Mouse (Mus musculus) heart, adult 11 months (tissue): ENCODE data around the gene Hoxa3.

Experiments
- DNase-seq: peaks from one replicate; pipeline ENCODE4 v3.0.0; 2022

Gene Hoxa3

DNA sequence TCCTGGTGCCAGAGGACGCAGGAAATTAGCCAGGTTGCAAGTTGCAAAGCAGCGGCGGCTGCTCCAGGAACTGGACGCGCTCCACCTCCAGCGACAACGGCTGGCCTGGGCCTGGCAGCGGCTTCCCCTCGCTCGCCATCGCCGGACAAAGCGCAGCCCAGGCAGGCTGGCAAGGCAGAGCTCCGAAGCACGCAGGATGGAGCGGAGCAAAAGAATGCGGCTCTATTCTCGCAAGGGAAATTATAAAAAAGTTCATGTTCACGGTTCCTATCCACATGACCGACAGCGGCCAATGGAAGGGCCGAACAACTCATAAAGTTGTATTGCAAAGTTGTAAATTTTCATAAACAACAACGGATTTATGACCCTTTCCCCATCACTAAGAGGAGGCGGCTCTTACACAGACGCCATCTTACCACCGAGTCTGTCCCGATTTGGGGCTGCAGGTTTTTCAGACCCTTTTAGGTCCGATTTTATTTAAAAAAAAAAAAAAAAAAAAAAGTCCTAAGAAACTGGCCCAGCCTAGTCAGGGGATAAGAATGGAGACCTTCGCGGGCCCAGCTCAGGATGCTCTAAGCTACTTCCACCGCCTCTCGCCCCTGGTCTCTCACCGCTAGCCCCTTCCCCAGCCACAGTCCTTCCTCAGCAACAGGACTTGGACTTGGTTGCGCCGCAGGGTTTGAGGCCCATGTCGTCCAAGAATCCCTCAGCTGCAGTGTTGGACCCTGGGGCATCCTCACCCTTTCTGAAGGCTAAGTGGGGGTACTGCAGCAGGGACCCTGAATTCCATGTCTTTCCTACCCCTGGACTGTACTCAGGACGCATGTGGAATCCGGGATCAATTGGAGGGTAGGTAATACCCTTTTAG lies at the start of gene Hoxa3, which contains the start of gene Gm28308:
Gene Hoxa3 (minus strand): TSS at position 218 of the 868 bp plus-strand sequence.
Gene Gm28308 (minus strand): TSS at position 221 of the 868 bp plus-strand sequence.
- DNase-seq, result peak; percentile 94

- no peak for DNase-seq
These were observed 49.6 kb upstream of the Hoxa3 start for GRCm38 (mm10) chr6:52262463-52263320.

- DNase-seq, result peak; percentile 88
These were observed 48.8 kb upstream of the Hoxa3 start for GRCm38 (mm10) chr6:52261751-52262462.

- peak; percentile 88 for DNase-seq
These were observed 47.8 kb upstream of the Hoxa3 start, which contains the start of gene Hoxa13 for GRCm38 (mm10) chr6:52260654-52261575. TSS of gene Hoxa13 (minus strand) at chr6:52260880.

GRCm38 (mm10) chr6:52259811-52260261 lies 46.7 kb upstream of the Hoxa3 start:
- peak; percentile 89 for DNase-seq

- DNase-seq, result peak; percentile 82
These were observed 46.1 kb upstream of the Hoxa3 start for GRCm38 (mm10) chr6:52259081-52259790.

- peak; percentile 94 for DNase-seq
These were observed 43.8 kb upstream of the Hoxa3 start for GRCm38 (mm10) chr6:52256956-52257355.

DNA sequence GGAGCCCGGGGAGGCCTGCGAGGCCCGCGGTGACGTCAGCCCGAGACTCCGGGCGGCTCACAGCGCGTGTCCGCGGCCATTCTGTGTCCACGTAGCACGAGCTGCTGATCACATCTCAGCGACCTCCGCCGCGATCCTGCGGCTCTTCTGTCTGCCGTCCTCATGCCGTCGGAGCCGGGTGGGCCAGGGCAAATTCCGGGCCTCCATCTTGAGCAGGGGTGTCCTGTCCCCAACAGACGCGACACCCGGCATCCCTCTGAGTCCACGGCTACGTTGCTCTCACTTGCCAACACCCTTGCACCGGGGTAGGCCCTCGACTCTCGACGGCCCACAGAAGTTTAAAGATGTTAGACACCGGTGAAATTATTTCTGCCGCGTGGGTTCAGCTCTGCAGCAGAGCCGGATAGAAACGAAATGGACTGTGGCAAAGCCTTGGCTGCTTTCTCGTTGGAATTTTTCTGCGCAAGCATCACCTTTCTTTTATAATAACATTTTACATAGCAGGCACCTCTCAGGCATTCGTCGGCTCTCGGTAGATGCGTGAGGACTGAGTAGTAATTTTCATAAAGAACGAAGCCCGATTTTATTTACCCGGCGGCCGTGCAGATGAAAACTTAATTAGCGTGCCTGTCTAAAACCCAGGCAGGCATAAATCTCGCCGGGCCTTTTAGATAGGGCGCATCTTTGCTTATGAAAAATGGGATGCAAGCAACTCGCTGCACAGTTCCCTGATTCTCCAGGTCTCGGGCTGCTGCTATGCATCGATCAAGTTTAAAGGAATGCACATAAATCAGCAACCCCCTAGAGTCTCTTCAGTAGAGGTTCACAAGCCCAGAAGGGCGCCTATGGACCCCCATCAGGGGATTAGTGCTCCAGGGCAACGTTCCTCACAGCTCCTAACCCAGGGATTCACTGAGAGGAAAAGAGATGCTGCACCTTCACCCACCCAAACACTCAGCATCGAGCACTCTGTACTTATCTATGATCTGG lies 40.7 kb upstream of the Hoxa3 start:
- DNase-seq, result peak; percentile 90

DNA sequence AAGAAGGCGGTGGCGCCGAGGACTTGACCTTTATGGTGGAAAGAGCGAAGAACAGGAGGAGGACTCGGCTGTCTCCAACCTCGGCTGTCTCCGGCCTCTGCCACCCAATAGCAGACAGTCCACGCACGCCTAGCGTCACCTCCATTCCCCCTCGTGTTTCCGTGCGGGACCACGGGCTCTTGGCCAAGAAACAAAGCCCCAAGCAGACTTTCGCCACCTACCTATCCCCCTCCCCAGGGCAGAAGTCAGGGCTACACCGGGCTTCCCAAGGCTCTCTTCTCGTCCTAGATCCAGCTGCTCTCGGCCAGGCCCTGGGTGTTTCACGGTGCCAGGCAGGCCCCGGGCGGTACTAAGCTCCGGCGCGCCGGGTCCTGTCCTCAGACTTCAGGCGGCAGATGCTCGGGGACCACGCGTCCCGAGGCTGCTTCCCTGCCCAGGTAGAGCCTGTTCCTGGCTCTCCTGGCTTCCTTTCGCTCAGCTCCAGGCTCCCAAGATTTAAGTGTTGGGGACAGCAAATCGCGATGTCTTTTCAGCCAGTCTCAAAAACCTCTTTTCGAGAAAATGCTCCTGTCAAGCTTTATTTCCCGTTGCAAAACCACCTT lies 39.7 kb upstream of the Hoxa3 start:
- DNase-seq, result peak; percentile 90

DNA sequence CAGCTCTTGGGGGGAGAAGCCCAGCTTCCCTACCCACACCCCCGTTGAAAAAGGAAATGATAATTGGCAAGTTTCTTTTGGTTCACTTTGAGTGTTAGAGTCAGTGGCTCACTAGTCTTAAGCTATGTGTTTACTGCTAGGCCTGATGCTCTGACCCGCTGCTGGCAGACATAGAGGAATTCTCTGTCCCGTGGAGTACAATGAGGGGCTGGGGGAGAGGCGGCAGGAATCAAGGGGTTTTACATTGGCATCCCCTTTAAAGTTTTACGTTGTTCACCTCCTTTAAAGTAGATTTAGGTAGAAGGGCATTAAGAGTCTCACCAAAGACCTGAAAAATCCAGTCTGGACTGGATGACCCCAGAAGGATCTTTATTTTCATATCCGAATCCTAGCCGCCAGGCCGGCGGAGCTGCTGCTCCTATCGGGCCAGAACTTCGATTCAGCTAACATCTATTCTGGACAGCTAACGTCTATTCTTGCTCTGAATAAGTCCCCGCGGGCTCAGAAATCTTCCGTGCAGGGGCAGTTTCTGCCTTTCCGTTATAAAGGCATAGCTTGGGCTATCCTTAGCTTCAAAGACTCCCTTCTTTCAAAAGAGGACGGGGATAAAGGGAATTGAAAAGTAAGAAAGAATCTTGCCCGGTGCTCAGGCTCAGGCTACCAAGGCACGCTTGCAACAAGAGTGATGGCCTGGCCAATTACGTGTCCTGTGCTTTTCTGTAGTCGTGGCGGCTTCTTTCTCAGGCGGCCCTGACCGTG lies 39.1 kb upstream of the Hoxa3 start:
- peak; percentile 59 for DNase-seq

DNA sequence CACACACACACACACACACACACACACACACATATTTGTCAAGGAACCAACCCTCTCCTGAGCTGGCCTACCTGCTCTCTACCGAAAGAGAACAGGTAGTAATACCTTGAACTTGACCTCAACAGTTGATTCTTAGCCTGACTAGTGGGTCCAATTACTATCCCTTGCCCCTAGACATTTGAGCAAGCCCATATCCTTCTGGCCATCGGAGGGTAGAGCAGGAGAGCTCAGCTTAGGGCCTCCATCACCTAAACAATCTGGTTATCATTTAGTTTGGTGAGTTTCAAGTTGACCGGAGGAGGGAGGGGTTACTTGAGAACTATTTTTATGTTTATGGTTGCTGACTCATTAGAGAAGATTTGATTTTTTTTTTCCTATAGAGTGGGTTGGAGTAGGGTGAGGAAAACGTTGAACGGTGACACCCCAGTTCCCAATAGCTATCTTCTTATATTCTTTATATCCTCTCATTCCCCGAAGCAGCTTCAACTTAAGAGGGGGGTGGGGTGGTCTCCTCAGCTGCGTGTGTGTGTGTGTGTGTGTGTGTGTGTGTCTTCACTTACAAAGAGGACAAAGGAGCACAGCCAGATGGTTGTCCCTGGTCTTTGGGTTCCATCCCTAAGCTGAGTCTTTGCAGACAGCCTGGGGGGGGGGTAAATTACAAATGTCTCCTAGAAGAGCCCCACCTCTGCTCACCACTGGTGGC lies 38.2 kb upstream of the Hoxa3 start:
- DNase-seq, result peak; percentile 57

DNA sequence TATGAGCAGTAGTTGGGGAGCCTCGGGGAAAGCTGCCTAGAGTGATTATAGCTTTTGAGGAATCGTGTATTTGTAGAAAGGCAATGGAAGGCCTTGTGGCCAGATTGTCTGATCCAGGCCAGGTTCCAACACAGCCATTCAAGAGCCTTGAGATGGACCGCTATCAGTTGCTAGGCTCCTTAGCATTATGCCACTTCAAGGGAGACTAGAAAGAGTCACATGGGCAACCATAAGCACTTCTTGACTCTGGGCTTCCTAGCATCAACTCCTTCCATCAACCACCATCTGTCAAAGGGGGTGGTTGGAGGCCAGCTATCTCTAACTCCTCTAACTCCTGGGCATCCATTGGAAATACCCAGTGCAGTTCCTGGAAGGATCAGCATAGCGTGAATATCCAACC lies 36.7 kb upstream of the Hoxa3 start:
- peak; percentile 80 for DNase-seq

- DNase-seq, result no peak
These were observed 36.2 kb upstream of the Hoxa3 start for GRCm38 (mm10) chr6:52249415-52249738.

DNA sequence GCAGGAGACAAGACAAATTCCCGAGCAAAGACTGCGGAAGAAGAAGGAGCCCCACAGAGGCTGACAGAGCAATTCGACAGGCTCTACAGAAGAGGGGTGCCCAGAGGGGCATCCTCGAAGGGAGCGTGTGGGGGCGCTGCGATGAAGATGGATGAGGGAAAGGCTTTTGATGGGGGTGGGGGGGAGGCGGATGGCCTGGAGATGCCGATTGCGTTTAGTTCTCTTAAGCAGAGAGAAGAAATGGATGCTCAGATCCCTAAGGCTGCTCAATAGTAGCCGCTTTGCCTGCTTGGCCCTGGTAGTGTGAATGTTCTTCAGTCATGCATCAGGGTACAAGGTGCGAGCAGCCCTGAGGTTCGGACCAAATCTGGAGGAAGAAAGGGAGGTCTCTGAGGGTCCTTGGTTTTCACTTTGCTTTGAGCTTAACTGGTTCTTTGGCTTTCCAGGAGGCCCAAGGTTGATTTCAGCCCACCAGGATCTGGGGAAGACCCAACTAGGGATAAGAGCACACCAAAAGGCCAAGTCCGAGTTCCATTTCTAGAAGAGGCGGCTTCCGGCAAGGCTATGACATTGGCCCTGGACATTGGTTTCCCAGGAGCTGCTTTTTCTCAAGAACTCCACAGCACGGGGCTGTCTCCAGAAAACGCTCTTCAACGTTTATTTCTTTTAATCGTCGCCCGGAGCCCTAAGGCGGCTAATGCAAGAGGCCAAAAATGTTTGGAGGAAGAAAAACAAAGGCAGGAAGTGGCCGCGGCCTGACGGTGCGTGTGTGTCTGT lies 35.7 kb upstream of the Hoxa3 start:
- DNase-seq, result peak; percentile 64

DNA sequence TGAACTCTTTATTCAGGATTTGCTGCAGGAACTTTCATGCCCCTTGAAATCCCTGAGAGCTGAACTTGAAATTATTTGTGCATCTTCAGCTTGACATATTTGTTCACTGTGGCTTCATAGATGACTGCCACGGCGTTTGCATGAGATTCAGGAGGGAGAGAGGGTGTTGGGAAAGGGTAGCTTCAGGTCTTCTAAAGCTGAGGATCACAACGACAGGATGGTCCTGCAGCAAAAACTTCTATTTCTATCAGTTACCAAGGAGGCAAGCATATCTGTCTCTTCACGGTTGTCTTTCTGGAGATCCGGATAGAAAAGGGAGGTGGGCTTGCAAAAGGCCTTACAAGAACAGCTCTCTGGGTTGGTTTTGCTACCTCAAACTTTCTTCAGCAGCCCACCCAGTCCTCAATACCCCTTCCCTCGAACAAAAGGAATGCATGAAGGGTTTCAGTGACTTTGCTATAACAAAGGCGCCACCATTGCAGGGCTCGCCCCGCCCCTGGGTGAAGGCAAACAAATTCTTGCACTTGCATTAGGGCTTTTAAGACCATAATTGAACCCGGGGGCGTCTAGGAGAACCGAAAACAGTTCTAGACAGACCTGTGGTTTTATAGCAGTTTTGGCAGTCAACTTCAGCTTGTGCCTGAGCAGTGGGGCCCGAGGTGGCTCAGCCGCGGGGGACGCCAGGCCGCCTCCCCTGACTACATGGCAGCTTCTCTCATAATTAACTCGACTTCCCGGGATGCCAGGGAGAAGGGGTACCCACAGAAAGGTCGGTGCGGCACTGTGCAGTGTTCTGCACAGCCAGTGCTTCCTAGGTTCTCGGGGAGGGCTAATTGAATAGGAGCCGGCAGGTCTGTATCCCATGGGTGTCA lies 34.9 kb upstream of the Hoxa3 start:
- peak; percentile 88 for DNase-seq

DNA sequence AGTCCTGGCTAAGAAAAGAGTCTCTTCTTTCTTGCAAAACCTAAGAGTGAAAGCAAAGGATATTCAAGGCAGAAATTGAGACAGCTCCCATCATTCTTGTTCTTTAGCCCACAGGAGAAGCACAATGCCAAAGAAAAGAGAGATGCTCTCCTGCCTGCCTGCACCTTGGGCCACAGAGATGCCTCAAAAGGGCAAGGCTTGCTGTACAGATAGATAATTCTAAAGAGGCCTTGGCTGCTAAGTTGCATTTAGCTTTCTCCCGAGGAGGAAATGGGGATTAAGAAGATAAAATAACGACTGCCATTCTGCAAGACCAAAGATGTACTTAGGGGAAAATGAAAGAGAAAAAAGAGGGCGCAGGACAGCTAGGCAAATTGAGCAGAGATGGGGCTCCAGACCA lies 33.8 kb upstream of the Hoxa3 start:
- DNase-seq, result peak; percentile 14
